Mouse (Mus musculus) olfactory bulb, adult 2 months (tissue): ENCODE results near the gene Acp6.

Source experiments
- CTCF ChIP-seq: fragments of 200-500 bp; IDR thresholded peaks from 2 replicates; pipeline ENCODE4 v1.5.1; 2012; ENCODE audit warnings: low read depth, mild to moderate bottlenecking, low read length, moderate library complexity; ENCODE audit not compliant: insufficient read depth
- POLR2A ChIP-seq: fragments of 200-500 bp; IDR thresholded peaks from 2 replicates; pipeline ENCODE4 v1.6.1; 2012; ENCODE audit warnings: mild to moderate bottlenecking, low read depth, low read length, moderate library complexity; ENCODE audit not compliant: insufficient read depth

GRCm38 (mm10) chr3:97206521-97206920 is 47.9 kb downstream of the Acp6 start:
- TF ChIP-seq POLR2A (no peak), CTCF (no peak)
